In genomic region chr11:60454080-60454744, GRCm38 (mm10) we compare ENCODE assay signal across 7 mouse cellular contexts. TPM values are rescaled to one million over a fixed set of nuclear protein-coding genes. Genes with fewer than 3 reads are reported as not detected.
A peak's percentile ranks its signal among the peaks of the same experiment; 100 is the strongest.
DNase-seq lines count a peak whose midpoint lies in the region; ATAC-seq lines count a peak whose summit lies in the region.

TSS of gene Drg2 (plus strand) at chr11:60454591.

- peak within 1 kb of the TSS; percentile 73 for H3K9ac ChIP-seq in embryonic facial prominence, embryonic 12.5 days
- H3K9ac ChIP-seq in limb, embryonic 11.5 days (ENCODE audit: low read length), result peak within 1 kb of the TSS; percentile 63
- H3K9ac ChIP-seq in midbrain, embryonic 14.5 days (replicated peaks; ENCODE audit: low read length), result peak within 1 kb of the TSS; percentile 80

- 5% methylated on average over 27 of the region's 27 CpGs for WGBS in embryonic facial prominence, embryonic 12.5 days
- WGBS in limb, embryonic 11.5 days, result 6% methylated on average over 27 of the region's 27 CpGs
- whole genome bisulfite sequencing in midbrain, embryonic 14.5 days, result 4% methylated on average over 27 of the region's 27 CpGs

- 0 out of 2 replicates have a peak within 1 kb of the TSS, but pooled peaks have one; percentile 46 for H3K27ac ChIP-seq in embryonic facial prominence, embryonic 12.5 days
- H3K27ac ChIP-seq in limb, embryonic 11.5 days (replicated peaks; ENCODE audit: low read depth, low read length), result no peak within 1 kb of the TSS
- H3K27ac ChIP-seq in midbrain, embryonic 14.5 days (replicated peaks; ENCODE audit: low read depth, low read length), result peak within 1 kb of the TSS; percentile 68

- peak; percentile 80 for ATAC-seq in embryonic facial prominence, embryonic 12.5 days (ENCODE audit: insufficient number of reproducible peaks, insufficient read depth, low FRiP score, low TSS enrichment)
- peak; percentile 65; the same call in 1 of the 2 replicates for ATAC-seq in limb, embryonic 11.5 days (ENCODE audit: insufficient number of reproducible peaks, low FRiP score, low TSS enrichment, low read depth)
- ATAC-seq in midbrain, embryonic 14.5 days (ENCODE audit: low FRiP score, low TSS enrichment), result peak; percentile 91

- peaks cover 25% of the 10 kb centered on the region for H3K36me3 ChIP-seq in embryonic facial prominence, embryonic 12.5 days
- peaks cover 8% of the 10 kb centered on the region for H3K36me3 ChIP-seq in limb, embryonic 11.5 days (ENCODE audit: control insufficient read depth, insufficient read depth, low read length)
- peaks cover 30% of the 10 kb centered on the region for H3K36me3 ChIP-seq in midbrain, embryonic 14.5 days (ENCODE audit: control insufficient read depth, insufficient read depth, low read length)

- H3K27me3 ChIP-seq in embryonic facial prominence, embryonic 12.5 days, result no peaks in the 10 kb centered on the region
- H3K27me3 ChIP-seq in limb, embryonic 11.5 days (ENCODE audit: control insufficient read depth, insufficient read depth, low read length), result no peaks in the 10 kb centered on the region
- no peaks in the 10 kb centered on the region for H3K27me3 ChIP-seq in midbrain, embryonic 14.5 days (ENCODE audit: control insufficient read depth, insufficient read depth, low read length)

- no peaks in the 10 kb centered on the region for H3K9me3 ChIP-seq in embryonic facial prominence, embryonic 12.5 days
- no peaks in the 10 kb centered on the region for H3K9me3 ChIP-seq in limb, embryonic 11.5 days (ENCODE audit: control insufficient read depth, low read length)
- H3K9me3 ChIP-seq in midbrain, embryonic 14.5 days (ENCODE audit: control insufficient read depth, low read length), result no peaks in the 10 kb centered on the region

- H3K4me1 ChIP-seq in embryonic facial prominence, embryonic 12.5 days, result peaks cover 11% of the 10 kb centered on the region
- peaks cover 4% of the 10 kb centered on the region for H3K4me1 ChIP-seq in limb, embryonic 11.5 days (ENCODE audit: control insufficient read depth, insufficient read depth, low read length)
- H3K4me1 ChIP-seq in midbrain, embryonic 14.5 days (ENCODE audit: control insufficient read depth, insufficient read depth, low read length), result peaks cover 6% of the 10 kb centered on the region

- peak within 1 kb of the TSS; percentile 84 for H3K4me2 ChIP-seq in embryonic facial prominence, embryonic 12.5 days (replicated peaks)
- peak within 1 kb of the TSS; percentile 60 for H3K4me2 ChIP-seq in limb, embryonic 11.5 days (ENCODE audit: low read depth, severe bottlenecking)
- peak within 1 kb of the TSS; percentile 81 for H3K4me2 ChIP-seq in midbrain, embryonic 14.5 days (ENCODE audit: low read length)

- DNase-seq in adrenal gland, postnatal 25 days, result peak; percentile 84
- DNase-seq in heart, adult 11 months, result peak; percentile 98
- peak; percentile 89 for DNase-seq in kidney, adult 18-20 months
- DNase-seq in limb, embryonic 11.5 days (ENCODE audit: low spot score), result peak; percentile 96
- peak; percentile 96 for DNase-seq in midbrain, embryonic 14.5 days
- DNase-seq in spleen, adult 18-20 months, result peak; percentile 73 to 84

- H3K4me3 ChIP-seq in embryonic facial prominence, embryonic 12.5 days, result peak within 1 kb of the TSS; percentile 58
- H3K4me3 ChIP-seq in limb, embryonic 11.5 days (ENCODE audit: low read depth, low read length), result peak within 1 kb of the TSS; percentile 62
- peak within 1 kb of the TSS; percentile 66 for H3K4me3 ChIP-seq in midbrain, embryonic 14.5 days (replicated peaks; ENCODE audit: low read depth, low read length)

RNA-seq across cellular contexts. Expression of gene Drg2, which starts in this region (rescaled TPM):
- 68.9 and 70.1 TPM in 2 replicates for total RNA-seq in adrenal gland, postnatal 25 days (2021)
- 118 and 122 TPM in 2 replicates for polyA plus RNA-seq in embryonic facial prominence, embryonic 12.5 days (2016; fragmentation: Nextera tagmentation; extraction: Ambion mirVana)
- polyA plus RNA-seq in limb, embryonic 11.5 days (2014; fragmentation: Nextera tagmentation; extraction: Ambion mirVana), result 129 and 137 TPM in 2 replicates
- polyA plus RNA-seq in midbrain, embryonic 14.5 days (2014; fragmentation: Nextera tagmentation; extraction: Ambion mirVana), result 92.2 and 93.0 TPM in 2 replicates
